Mouse (Mus musculus): ENCODE measurements around the gene Trim27.

Gene Trim27

DNA sequence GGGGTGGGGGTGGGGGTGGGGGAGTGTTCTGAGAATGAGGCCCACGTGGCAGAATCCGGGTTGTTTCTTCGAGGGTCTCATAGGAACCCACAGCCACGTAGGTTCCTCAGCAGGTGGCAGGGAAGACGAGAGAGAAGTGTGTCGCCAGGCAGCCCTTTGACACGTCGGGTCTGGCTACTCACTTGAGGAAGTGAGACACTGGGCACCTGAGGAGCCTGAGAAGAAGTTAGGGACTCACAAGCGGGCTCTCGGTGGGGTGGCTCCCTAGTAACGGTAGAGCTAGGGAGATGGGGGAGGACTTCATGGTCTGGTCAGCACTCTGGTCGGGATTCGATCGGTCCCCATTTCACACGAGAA, at the start of gene Trim27:
Gene Trim27 (plus strand): TSS at position 79 of the 357 bp plus-strand sequence.
- in situ Hi-C loops (cut with MboI; ENCODE audit: unreplicated experiment in 2 of 2), result loop anchor here (10.0 kb wide), 2 partner anchors 845 to 1765 kb away; no protein-coding TSS in a partner anchor

DNA sequence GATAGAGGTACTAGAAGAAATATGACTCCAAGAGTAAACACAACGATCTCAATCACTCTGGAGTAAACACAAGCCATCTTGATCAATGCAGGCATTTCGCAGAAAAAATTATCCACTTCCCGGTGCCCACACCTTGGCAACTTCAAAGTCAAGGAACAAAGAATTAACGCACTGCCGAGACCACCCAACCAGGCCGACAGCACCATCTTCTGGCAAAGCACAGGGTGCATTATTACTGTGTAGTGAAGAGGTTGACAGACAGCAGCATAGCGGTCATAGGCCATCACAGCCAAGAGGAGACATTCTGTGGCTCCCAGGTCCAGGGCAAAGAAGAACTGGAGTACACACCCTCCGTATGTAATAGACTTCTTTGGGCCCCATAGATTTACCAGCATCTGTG, 36.8 kb upstream of the Trim27 start:
- in situ Hi-C loops (cut with MboI; ENCODE audit: unreplicated experiment in 2 of 2), result loop anchor here (10.0 to 25.0 kb wide), 3 partner anchors 1105 to 1430 kb away; no protein-coding TSS in a partner anchor

GRCm38 (mm10) chr13:21145767-21146166, 33.5 kb upstream of the Trim27 start, which contains the start of gene Olfr1368:
Gene Olfr1368, minus strand, starts transcription at chr13:21145867.
- in situ Hi-C loops (cut with MboI; ENCODE audit: unreplicated experiment in 2 of 2), result loop anchor here (10.0 to 25.0 kb wide), 3 partner anchors 1108 to 1433 kb away; no protein-coding TSS in a partner anchor

DNA sequence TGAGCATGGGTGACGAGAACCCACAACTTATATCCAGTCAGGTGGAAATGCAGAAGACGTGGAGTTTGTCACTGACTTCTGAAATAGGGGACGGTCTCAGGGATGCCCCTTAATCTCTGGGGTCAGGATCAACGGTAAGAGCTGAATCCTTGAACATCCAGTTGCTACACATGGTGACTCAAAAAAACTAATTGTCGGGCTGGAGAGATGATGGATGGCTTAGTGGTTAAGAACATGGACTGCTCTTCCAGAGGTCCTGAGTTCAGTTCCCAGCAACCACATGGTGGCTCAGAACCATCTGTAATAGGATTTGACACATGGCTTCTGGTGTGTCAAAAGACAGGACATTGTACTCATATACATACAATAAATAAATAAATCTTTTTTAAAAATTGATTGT, 23.4 kb upstream of the Trim27 start:
- in situ Hi-C loops (cut with MboI; ENCODE audit: unreplicated experiment in 2 of 2), result loop anchor here (5.0 to 25.0 kb wide), 7 partner anchors 214 to 1944 kb away; partner anchors contain the start of gene Elmo1 (in 1 of the 2)

DNA sequence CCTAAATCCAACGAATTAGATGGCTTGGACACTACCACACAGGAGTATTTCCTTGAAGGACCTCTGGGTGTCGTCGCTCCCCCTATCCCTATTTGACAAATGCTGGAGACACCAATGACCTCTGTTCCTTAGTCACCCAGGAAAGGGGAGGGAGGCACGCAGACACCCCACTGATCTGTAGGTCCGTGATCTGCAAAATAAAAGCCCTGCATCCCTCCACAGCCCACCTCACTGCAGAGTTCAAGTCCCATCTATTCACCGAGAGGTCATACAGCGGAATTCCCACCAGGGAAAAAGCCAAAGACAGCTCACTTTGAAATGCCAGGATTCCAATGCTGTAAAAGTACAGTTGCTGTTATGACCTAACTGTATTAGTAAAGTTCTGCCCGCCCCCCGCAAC, 21.2 kb upstream of the Trim27 start:
- in situ Hi-C loops (cut with MboI; ENCODE audit: unreplicated experiment in 2 of 2), result loop anchor here (5.0 to 25.0 kb wide), 7 partner anchors 216 to 1946 kb away; partner anchors contain the start of gene Elmo1 (in 1 of the 2)

DNA sequence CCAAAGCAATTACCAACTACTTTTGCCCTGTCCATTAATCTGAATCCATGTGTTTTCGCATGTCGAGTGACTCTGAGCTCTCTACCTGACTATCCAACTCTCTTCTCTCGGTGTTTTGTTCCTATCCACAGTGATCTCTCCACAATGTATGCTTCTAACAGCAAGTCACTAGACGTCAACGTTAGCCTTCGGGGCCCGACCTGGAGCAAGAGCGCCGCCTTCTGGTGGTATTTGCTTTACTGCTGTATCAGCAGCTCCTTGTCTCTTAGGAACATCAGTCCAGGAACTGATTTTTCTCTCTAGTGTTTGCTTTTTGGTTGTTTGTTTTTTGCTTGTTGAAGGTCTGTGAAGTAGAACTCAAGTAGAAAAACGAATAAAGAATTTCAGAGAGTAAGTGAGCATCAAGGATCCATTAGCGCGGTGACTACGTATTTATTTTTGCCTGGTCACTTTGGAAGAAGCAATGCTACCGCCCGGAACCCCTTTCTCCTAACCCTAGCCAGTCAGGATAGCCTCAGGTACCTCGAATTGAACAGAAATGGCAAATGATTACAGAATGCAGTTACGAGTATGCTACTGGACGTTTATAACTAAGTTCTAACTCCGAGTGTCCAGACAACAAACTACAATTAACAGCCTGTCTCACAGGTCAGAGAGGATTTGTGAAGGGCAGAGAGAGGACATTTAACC, 20.3 kb upstream of the Trim27 start:
- in situ Hi-C loops (cut with MboI; ENCODE audit: unreplicated experiment in 2 of 2), result loop anchor here (5.0 to 25.0 kb wide), 7 partner anchors 217 to 1947 kb away; partner anchors contain the start of gene Elmo1 (in 1 of the 2)

DNA sequence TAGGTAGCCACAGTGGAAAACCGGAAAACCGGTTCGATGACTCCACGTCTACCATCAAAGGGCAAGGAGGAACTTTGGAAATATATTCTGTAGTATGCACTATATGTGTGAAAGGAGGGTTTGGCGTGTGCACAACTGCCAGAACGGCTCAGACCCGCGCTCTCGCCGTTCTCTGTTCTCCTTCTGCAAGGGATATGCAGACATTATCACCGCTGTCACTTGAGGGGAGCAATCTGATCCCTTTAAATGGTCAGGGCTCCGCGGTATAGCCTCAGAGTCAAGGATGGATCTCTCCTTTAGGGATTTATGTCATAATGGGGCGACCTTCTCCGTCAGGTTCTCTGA, 19.8 kb upstream of the Trim27 start:
- in situ Hi-C loops (cut with MboI; ENCODE audit: unreplicated experiment in 2 of 2), result loop anchor here (5.0 to 25.0 kb wide), 7 partner anchors 217 to 1947 kb away; partner anchors contain the start of gene Elmo1 (in 1 of the 2)

GRCm38 (mm10) chr13:21160041-21160511, 19.2 kb upstream of the Trim27 start:
- in situ Hi-C loops (cut with MboI; ENCODE audit: unreplicated experiment in 2 of 2), result loop anchor here (5.0 to 25.0 kb wide), 11 partner anchors 42 to 1948 kb away; partner anchors contain the start of genes Elmo1 (in 1 of the 2), Hist1h2ai (in 1 of the 2), Hist1h2bl (in 1 of the 2) and Hist1h3h (in 1 of the 2)

DNA sequence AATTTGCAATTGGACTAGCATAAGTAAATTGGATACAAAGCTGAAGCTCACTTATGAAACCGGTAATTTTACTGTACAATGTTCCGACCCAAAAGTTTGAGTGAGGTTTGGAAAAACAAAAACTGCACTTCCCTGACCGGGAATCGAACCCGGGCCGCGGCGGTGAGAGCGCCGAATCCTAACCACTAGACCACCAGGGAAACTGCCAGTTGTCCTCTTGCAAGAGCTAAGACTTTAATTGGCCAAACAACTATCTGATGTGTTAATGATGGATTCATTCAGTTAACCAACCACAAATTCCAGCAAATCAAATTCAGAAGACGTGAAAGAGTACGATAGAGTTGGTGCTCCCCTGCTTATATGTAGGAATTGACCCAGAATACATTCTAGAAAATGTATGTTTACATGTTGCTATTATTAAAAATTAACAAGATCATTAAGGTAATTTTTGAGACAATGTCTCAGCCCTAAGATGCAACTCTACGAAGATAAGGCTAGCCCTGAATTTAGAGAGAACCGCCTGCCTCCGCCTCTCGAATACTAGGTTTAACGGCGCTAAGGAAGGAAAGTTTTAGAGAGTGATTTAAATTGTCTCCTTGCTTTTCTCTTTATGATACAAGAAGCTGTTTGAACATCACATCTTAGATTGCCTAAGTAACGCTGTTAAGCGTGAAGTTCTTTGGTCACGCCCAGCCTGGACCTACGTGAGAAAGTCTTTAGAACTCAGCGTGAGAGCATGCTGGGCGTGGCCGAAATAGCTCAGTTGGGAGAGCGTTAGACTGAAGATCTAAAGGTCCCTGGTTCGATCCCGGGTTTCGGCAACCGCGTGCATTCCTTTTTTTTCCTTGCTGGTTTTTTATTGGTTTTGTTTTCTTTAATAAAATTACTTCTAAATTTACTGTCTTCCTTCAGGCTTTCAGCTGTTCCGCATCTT, 18.3 kb upstream of the Trim27 start:
- in situ Hi-C loops (cut with MboI; ENCODE audit: unreplicated experiment in 2 of 2), result loop anchor here (5.0 to 25.0 kb wide), 11 partner anchors 41 to 1949 kb away; partner anchors contain the start of genes Elmo1 (in 1 of the 2), Hist1h2ai (in 1 of the 2), Hist1h2bl (in 1 of the 2) and Hist1h3h (in 1 of the 2)

- in situ Hi-C loops (cut with MboI; ENCODE audit: unreplicated experiment in 2 of 2), result loop anchor here (5.0 to 25.0 kb wide), 11 partner anchors 41 to 1949 kb away; partner anchors contain the start of genes Elmo1 (in 1 of the 2), Hist1h2ai (in 1 of the 2), Hist1h2bl (in 1 of the 2) and Hist1h3h (in 1 of the 2)
These were observed 17.7 kb upstream of the Trim27 start for GRCm38 (mm10) chr13:21161591-21161990.

GRCm38 (mm10) chr13:21162591-21162990, 16.7 kb upstream of the Trim27 start:
- in situ Hi-C loops (cut with MboI; ENCODE audit: unreplicated experiment in 2 of 2), result loop anchor here (5.0 to 25.0 kb wide), 11 partner anchors 40 to 1950 kb away; partner anchors contain the start of genes Elmo1 (in 1 of the 2), Hist1h2ai (in 1 of the 2), Hist1h2bl (in 1 of the 2) and Hist1h3h (in 1 of the 2)

- in situ Hi-C loops (cut with MboI; ENCODE audit: unreplicated experiment in 2 of 2), result loop anchor here (5.0 to 25.0 kb wide), 10 partner anchors 110 to 1955 kb away; partner anchors contain the start of genes Elmo1 (in 1 of the 2), Hist1h2ai (in 1 of the 2), Hist1h2bl (in 1 of the 2) and Hist1h3h (in 1 of the 2)
These were observed 12.0 kb upstream of the Trim27 start for GRCm38 (mm10) chr13:21166936-21167909.

GRCm38 (mm10) chr13:21167910-21168300, 11.3 kb upstream of the Trim27 start:
- in situ Hi-C loops (cut with MboI; ENCODE audit: unreplicated experiment in 2 of 2), result loop anchor here (5.0 to 25.0 kb wide), 10 partner anchors 109 to 1956 kb away; partner anchors contain the start of genes Elmo1 (in 1 of the 2), Hist1h2ai (in 1 of the 2), Hist1h2bl (in 1 of the 2) and Hist1h3h (in 1 of the 2)

DNA sequence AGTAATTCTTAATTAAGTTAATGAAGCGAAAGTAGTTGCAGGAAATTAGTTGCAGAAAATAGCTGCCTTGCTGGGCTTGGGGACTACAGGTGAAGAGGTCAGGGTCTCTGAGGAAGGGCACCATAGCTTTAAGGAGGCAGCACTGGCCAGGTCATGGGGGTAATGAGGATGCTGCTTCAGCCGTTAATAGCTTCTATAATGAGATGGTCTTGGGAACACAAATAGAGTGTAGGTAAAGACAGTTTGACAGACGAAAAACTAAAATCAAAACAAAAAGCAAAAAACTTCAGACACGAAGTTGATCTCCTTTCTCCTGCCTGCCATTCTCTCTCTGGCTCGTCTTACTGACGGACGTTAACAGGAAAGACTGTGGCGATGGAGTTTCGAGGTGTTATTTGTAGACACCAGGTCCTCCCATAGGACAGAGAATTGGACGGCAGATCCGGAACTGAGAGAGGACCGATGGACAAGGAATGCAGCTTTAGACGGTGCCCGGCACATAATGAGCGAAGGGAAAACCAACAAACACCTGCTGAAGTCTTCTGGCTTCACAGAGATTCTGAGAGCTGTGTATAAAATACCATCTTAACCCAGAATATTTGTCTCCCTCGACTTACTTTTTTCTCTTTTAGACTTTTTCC, 10.8 kb upstream of the Trim27 start:
- in situ Hi-C loops (cut with MboI; ENCODE audit: unreplicated experiment in 2 of 2), result loop anchor here (5.0 to 25.0 kb wide), 10 partner anchors 109 to 1956 kb away; partner anchors contain the start of genes Elmo1 (in 1 of the 2), Hist1h2ai (in 1 of the 2), Hist1h2bl (in 1 of the 2) and Hist1h3h (in 1 of the 2)

GRCm38 (mm10) chr13:21169121-21169656, 10.1 kb upstream of the Trim27 start:
- in situ Hi-C loops (cut with MboI; ENCODE audit: unreplicated experiment in 2 of 2), result loop anchor here (5.0 to 25.0 kb wide), 10 partner anchors 108 to 1957 kb away; partner anchors contain the start of genes Elmo1 (in 1 of the 2), Hist1h2ai (in 1 of the 2), Hist1h2bl (in 1 of the 2) and Hist1h3h (in 1 of the 2)

DNA sequence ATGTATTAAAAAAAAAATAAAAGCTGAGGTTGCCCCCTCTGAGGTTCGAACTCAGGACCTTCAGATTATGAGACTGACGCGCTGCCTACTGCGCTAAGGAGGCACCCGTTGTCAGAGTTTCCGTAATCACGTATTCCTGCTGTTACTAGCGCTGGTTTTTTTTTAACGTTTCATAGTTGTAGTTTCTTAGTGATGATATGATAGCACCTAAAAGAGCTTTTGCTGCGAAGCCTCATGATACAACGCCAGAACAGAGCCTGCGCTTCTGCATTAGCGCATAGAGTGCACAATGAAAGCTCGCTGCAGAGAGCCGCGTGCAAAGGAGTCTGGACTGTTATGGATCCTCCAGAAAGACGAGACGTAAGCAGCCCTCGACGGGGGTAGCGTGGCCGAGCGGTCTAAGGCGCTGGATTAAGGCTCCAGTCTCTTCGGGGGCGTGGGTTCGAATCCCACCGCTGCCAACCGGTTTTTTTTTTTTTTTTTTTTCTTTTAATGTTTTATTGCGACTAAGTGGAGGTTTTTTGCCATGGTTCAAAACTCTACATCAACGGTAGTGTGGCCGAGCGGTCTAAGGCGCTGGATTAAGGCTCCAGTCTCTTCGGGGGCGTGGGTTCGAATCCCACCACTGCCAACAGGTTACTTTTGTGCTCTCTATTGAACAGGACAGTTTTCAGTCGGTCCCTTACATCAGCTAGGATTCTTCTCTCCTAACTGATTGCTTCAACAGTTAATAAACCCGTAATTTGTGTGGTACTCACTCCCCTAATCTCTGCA, 9.4 kb upstream of the Trim27 start:
- in situ Hi-C loops (cut with MboI; ENCODE audit: unreplicated experiment in 2 of 2), result loop anchor here (5.0 to 25.0 kb wide), 12 partner anchors 107 to 1958 kb away; partner anchors contain the start of genes Elmo1 (in 1 of the 2), Hist1h2ai (in 1 of the 2), Hist1h2bl (in 1 of the 2) and Hist1h3h (in 1 of the 2)

Measured in v-Abl transformed pro-B cells (cell line).